Mouse (Mus musculus): ENCODE data around the gene Sdccag8. TPM values are rescaled to one million over a fixed set of nuclear protein-coding genes. Genes with fewer than 3 reads are reported as not detected.

Sdccag8 gene
- total RNA-seq, 2 experiments from 2014 or later, result 8.4 to 8.8 TPM

- no peak for DNase-seq (ENCODE audit: low spot score in 2 of 2)
Measured at GRCm38 (mm10) chr1:177004041-177004741, 189.7 kb downstream of the Sdccag8 start.

- DNase-seq (ENCODE audit: low spot score in 2 of 2), result no peak
Measured at GRCm38 (mm10) chr1:177007405-177007804, 192.9 kb downstream of the Sdccag8 start.

- no peak for DNase-seq (ENCODE audit: low spot score in 2 of 2)
Measured at GRCm38 (mm10) chr1:177008777-177009176, 194.3 kb downstream of the Sdccag8 start.

- no peak for DNase-seq (ENCODE audit: low spot score in 2 of 2)
Measured at GRCm38 (mm10) chr1:177010041-177010440, 195.6 kb downstream of the Sdccag8 start.

GRCm38 (mm10) chr1:177010607-177011302 is 196.3 kb downstream of the Sdccag8 start:
- DNase-seq (ENCODE audit: low spot score in 2 of 2), result no peak

- no peak for DNase-seq (ENCODE audit: low spot score in 2 of 2)
Measured at GRCm38 (mm10) chr1:177011688-177012087, 197.2 kb downstream of the Sdccag8 start.

DNA sequence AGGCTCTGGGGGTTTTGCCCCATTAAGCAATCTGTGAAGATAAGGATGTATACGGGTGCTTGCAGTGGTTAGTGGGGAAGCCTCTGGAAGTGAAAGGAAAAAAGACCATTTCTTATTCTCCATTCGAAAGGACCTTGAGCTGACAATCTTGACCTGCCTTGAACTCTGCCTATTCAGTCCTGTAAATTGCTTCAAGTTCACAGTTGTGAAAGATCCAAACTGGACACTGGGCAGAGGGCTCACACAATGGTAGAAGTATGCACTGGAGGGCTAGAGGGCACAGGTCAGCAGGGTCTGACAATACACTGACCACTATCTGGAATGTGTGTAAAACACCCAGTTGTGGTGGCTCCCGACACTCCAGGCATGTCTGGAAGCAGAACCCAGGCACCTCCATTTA is 198.3 kb downstream of the Sdccag8 start:
- DNase-seq (ENCODE audit: low spot score in 2 of 2), result no peak

DNA sequence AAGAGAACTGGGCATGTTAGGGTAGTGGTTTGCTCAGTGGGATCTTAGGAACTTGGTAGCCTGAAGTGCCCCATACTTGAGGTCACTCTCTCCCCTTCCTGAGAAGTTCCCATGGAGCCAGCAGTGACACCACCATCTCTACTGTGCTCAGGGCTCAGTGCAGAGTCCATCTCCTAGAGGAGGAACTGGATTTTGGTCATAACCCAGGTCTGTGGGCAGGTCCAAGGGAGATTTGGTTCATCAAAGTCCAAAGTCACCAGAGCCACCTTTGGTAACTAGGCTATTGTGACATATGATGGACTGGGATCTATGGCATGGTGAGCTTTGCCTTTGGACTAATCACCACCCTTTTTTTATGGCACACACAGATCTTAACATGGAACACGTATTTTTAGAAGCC is 198.9 kb downstream of the Sdccag8 start:
- DNase-seq (ENCODE audit: low spot score in 2 of 2), result no peak

- DNase-seq (ENCODE audit: low spot score in 2 of 2), result no peak
Measured at GRCm38 (mm10) chr1:177013776-177014175, 199.3 kb downstream of the Sdccag8 start.

DNA sequence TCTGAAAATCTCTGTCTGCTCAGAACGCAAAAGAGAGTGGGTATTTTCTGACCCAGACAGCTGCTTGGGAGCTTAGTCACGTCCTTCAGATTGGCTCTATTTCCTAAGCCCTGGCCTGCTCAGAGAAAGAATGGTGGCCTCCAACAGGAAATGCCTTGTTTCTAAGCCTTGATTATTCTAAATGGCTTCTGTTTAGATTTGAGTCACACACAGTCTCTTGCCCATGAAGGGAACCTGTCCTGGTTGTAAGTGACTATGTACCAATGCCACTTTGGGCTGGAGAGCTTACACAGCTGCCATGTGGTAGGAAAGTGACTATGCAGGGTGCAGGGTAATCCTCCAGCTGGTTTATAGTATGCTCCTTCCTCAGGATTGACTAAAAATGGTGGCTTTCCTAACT is 199.9 kb downstream of the Sdccag8 start:
- no peak for DNase-seq (ENCODE audit: low spot score in 2 of 2)

DNA sequence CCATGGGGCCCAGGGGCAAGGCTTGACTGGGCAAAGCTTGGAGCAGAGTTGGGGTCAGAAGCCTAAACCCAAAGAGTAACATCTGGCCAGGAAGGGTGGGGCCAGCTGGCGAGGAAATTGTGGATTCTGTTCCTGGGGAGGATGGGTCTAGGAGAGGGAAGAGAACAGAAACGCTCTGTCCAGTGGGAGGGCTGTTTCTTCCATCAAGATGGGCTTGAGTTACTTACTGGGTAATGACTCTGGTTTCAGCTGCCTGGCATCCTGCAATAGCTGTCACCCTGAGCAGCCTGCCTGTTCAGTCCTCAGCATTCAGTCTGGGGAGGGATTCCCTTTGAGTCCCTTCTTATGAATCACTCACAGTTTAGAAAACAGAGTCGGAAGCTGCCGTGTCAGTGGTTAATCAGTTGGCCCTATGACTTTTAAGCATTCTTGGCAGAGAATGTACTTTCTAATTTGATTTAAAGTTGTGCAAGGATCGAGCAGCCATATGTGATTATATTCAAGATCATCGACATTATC is 200.5 kb downstream of the Sdccag8 start:
- DNase-seq (ENCODE audit: low spot score in 2 of 2), result no peak

DNA sequence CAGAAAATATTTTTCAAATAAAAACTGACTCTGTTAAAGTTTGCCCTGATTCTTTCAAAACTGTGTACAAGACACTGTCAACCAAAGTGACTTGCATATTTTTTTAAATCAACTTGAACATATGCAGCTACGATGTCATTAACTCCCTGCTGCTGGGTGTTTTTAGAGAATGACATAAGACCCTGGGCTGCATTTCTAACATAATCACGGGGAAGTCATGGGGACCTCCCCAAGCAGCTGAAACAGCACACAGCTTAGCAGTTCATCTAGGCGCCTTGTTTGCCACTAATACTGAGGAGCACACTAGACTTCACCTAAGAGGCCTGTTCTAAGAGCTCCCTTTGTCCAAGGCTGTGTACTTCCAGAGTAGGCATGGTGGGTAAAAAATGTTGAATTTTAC is 201.5 kb downstream of the Sdccag8 start:
- no peak for DNase-seq (ENCODE audit: low spot score in 2 of 2)

GRCm38 (mm10) chr1:177016729-177017128 is 202.3 kb downstream of the Sdccag8 start:
- DNase-seq (ENCODE audit: low spot score in 2 of 2), result no peak

DNA sequence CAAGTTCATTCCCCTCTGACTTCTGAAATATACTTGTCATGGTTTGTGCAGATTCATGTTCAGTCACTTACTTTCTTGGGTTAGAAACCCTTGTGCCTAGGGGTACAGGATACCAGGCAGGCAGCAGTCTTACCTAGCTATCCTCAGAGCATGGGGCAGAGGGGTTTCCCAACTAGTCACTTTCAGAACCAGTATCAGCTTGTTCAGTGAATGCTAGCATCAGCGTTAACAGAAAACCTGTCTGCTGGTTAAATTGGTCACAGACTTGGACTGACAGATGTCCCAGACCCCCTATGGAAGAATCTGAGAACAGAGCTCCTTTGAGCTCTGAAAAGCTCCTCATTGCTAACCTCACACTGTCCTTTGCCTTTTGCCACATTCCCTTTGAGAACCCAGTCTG is 204.3 kb downstream of the Sdccag8 start:
- DNase-seq (ENCODE audit: low spot score in 2 of 2), result no peak

- DNase-seq (ENCODE audit: low spot score in 2 of 2), result no peak
Measured at GRCm38 (mm10) chr1:177019668-177020067, 205.2 kb downstream of the Sdccag8 start.

- no peak for DNase-seq (ENCODE audit: low spot score in 2 of 2)
Measured at GRCm38 (mm10) chr1:177022751-177023150, 208.3 kb downstream of the Sdccag8 start.

GRCm38 (mm10) chr1:177027706-177028105 is 213.2 kb downstream of the Sdccag8 start:
- DNase-seq (ENCODE audit: low spot score in 2 of 2), result no peak

- no peak for DNase-seq (ENCODE audit: low spot score in 2 of 2)
Measured at GRCm38 (mm10) chr1:177029032-177029431, 214.6 kb downstream of the Sdccag8 start.

DNA sequence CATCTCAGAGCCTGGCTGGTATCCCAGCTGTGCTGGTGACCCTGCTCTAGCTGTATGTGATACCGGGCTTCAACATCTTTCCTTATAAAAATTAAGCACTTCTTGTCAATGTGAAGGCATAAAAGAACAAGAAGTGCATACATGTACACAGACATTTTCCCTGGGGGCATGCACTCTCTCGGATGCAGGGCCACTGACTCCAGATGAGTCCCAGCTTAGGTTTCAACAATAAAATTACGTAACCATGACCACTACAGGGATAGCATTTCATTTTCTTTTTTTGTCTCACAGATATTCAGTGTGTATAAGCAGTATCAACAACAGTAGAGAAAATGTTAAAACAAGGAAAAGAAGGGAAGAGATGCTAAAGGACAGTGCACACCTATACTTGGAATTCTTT is 216.2 kb downstream of the Sdccag8 start:
- no peak for DNase-seq (ENCODE audit: low spot score in 2 of 2)

GRCm38 (mm10) chr1:177031196-177031595 is 216.7 kb downstream of the Sdccag8 start:
- no peak for DNase-seq (ENCODE audit: low spot score in 2 of 2)

- DNase-seq (ENCODE audit: low spot score in 2 of 2), result no peak
Measured at GRCm38 (mm10) chr1:177032233-177032632, 217.8 kb downstream of the Sdccag8 start.

- no peak for DNase-seq (ENCODE audit: low spot score in 2 of 2)
Measured at GRCm38 (mm10) chr1:177035460-177035859, 221.0 kb downstream of the Sdccag8 start.

- DNase-seq (ENCODE audit: low spot score in 2 of 2), result no peak
Measured at GRCm38 (mm10) chr1:177038383-177038782, 223.9 kb downstream of the Sdccag8 start.

Measured in adrenal gland, adult 18-20 months (tissue).